Mouse (Mus musculus): ENCODE results near the gene Ehd4. TPM values are rescaled to one million over a fixed set of nuclear protein-coding genes. Genes with fewer than 3 reads are reported as not detected.
A peak's percentile ranks its signal among the peaks of the same experiment; 100 is the strongest.

The Ehd4 gene
- polyA plus RNA-seq, 1 experiment, result 55.8 TPM

DNA sequence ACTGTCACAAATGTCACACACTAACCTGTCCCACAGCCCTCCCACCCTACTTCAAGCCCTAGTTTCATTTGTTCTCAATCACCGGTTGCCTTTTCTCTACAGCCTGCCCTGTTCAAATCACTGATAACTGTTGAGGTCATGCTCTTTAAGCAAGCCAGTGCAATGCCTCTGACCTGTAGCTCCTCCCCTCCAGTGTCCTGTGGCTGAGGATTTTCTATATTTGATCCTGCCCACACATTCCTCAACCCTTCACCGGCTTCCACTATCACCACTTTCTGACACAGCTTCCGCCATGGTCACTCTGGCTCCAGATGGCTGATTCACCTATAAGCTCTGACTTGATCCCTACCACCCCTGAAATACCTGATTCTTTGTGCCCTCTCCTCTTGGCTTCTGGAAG is 6.4 kb downstream of the Ehd4 start:
- Histone ChIP-seq H3K36me3 (replicated peaks; ENCODE audit: low read length) (peaks cover 93% of the 10 kb centered on the region), H3K4me3 (replicated peaks) (peak overlapping the region; percentile 62), H3K27me3 (replicated peaks) (no peaks in the 10 kb centered on the region), H3K9me3 (no peaks in the 10 kb centered on the region), H3K4me1 (peaks cover 79% of the 10 kb centered on the region)
- TF ChIP-seq GATA1 (IDR thresholded peaks at IDR 0.05; ENCODE audit: borderline replicate concordance, low read length) (no peak), FLI1 (IDR thresholded peaks at IDR 0.05; ENCODE audit: low read length) (no peak)

DNA sequence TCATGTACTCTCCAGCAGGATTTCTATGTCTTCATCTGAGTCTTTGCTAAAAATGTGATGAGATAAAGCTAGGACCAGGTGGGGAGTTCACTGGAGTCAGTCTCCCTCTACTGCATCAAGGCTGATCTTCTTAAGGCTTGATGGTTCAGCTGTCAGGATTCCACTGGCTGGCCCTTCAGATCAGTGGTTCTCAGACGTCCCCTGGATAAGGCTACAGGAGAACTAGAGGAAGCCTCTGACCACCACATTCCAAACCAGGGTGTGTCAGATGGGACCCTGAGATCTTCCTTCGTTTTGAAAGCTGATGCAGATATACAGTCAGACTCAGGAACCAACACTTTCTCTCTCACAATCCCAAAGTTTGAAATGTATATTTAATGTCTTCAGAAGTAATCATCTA is 7.0 kb downstream of the Ehd4 start:
- TF ChIP-seq GATA1 (IDR thresholded peaks at IDR 0.05; ENCODE audit: borderline replicate concordance, low read length) (no peak), FLI1 (IDR thresholded peaks at IDR 0.05; ENCODE audit: low read length) (no peak)
- peaks cover 73% of the 10 kb centered on the region for H3K4me1 ChIP-seq
- H3K9me3 ChIP-seq, result no peaks in the 10 kb centered on the region

GRCm38 (mm10) chr2:120146543-120146942 is 7.9 kb downstream of the Ehd4 start:
- H3K4me1 ChIP-seq, result peaks cover 71% of the 10 kb centered on the region
- no peak for TF ChIP-seq FLI1 (IDR thresholded peaks at IDR 0.05; ENCODE audit: low read length)
- TF ChIP-seq GATA1 (IDR thresholded peaks at IDR 0.05; ENCODE audit: borderline replicate concordance, low read length), result no peak
- H3K9me3 ChIP-seq, result no peaks in the 10 kb centered on the region
- H3K27me3 ChIP-seq (replicated peaks), result no peaks in the 10 kb centered on the region
- no peak overlapping the region for H3K4me3 ChIP-seq (replicated peaks)
- peaks cover 93% of the 10 kb centered on the region for H3K36me3 ChIP-seq (replicated peaks; ENCODE audit: low read length)

More for the DNA sequence above, 7.0 kb downstream of the Ehd4 start:
- Histone ChIP-seq H3K4me3 (replicated peaks) (no peak overlapping the region), H3K27me3 (replicated peaks) (no peaks in the 10 kb centered on the region), H3K36me3 (replicated peaks; ENCODE audit: low read length) (peaks cover 93% of the 10 kb centered on the region)

GRCm38 (mm10) chr2:120144390-120144789 is 10.0 kb downstream of the Ehd4 start:
- H3K4me1 ChIP-seq, result peaks cover 69% of the 10 kb centered on the region
- H3K9me3 ChIP-seq, result no peaks in the 10 kb centered on the region
- no peaks in the 10 kb centered on the region for H3K27me3 ChIP-seq (replicated peaks)
- H3K36me3 ChIP-seq (replicated peaks; ENCODE audit: low read length), result peaks cover 92% of the 10 kb centered on the region
- TF ChIP-seq FLI1 (IDR thresholded peaks at IDR 0.05; ENCODE audit: low read length) (no peak), GATA1 (IDR thresholded peaks at IDR 0.05; ENCODE audit: borderline replicate concordance, low read length) (no peak)
- no peak overlapping the region for H3K4me3 ChIP-seq (replicated peaks)

DNA sequence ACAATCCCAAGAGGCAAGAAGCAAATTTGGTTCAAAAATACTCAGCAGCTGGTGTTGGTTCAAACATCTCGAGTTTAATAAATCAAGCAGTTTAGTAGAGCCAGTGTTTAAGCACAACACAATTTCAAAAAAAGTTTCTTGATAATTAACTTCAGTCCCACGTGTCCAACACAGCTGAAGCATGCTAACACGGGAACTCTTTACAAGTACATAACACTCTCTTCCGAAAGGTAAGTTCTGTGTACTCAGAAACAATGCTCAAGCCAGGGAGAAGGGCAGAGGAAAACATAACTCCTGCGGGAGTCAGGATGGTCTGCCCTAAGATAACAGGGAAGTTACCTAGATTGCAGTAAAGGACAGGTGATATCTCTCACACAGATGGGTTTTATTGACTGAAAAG is 12.1 kb downstream of the Ehd4 start:
- Histone ChIP-seq H3K27me3 (replicated peaks) (no peaks in the 10 kb centered on the region), H3K36me3 (replicated peaks; ENCODE audit: low read length) (peaks cover 91% of the 10 kb centered on the region), H3K4me1 (peaks cover 64% of the 10 kb centered on the region), H3K9me3 (no peaks in the 10 kb centered on the region), H3K4me3 (replicated peaks) (no peak overlapping the region)
- TF ChIP-seq GATA1 (IDR thresholded peaks at IDR 0.05; ENCODE audit: borderline replicate concordance, low read length) (no peak), FLI1 (IDR thresholded peaks at IDR 0.05; ENCODE audit: low read length) (no peak)

GRCm38 (mm10) chr2:120141671-120142070 is 12.7 kb downstream of the Ehd4 start:
- Histone ChIP-seq H3K27me3 (replicated peaks) (no peaks in the 10 kb centered on the region), H3K4me3 (replicated peaks) (no peak overlapping the region), H3K4me1 (peaks cover 64% of the 10 kb centered on the region), H3K9me3 (no peaks in the 10 kb centered on the region), H3K36me3 (replicated peaks; ENCODE audit: low read length) (peaks cover 91% of the 10 kb centered on the region)
- TF ChIP-seq FLI1 (IDR thresholded peaks at IDR 0.05; ENCODE audit: low read length), result no peak
- no peak for TF ChIP-seq GATA1 (IDR thresholded peaks at IDR 0.05; ENCODE audit: borderline replicate concordance, low read length)

- H3K27me3 ChIP-seq (replicated peaks), result no peaks in the 10 kb centered on the region
- no peaks in the 10 kb centered on the region for H3K9me3 ChIP-seq
- H3K4me1 ChIP-seq, result peaks cover 69% of the 10 kb centered on the region
- peaks cover 93% of the 10 kb centered on the region for H3K36me3 ChIP-seq (replicated peaks; ENCODE audit: low read length)
- H3K4me3 ChIP-seq (replicated peaks), result no peak overlapping the region
- TF ChIP-seq FLI1 (IDR thresholded peaks at IDR 0.05; ENCODE audit: low read length) (no peak), GATA1 (IDR thresholded peaks at IDR 0.05; ENCODE audit: borderline replicate concordance, low read length) (no peak)
Observed at GRCm38 (mm10) chr2:120140326-120140725, 14.1 kb downstream of the Ehd4 start.

DNA sequence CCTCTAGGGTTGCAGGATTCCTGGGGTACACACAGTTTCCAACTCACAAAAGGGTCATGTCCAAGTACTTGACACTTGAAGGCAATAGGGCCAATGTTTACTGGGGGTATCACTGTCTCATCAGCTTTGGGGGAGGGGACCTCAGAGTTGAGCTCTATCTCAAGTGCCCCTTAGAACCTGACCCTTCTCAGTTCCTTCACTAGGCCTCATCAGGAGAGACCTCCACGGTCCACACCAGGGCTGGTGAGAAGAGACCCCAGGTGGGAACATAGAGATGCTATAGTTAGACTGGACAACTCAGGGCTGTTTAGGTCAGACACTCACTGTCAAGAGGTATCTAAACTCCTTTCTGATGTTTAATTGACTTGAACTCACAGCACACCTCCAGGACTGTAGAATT is 15.3 kb downstream of the Ehd4 start:
- Histone ChIP-seq H3K27me3 (replicated peaks) (no peaks in the 10 kb centered on the region), H3K9me3 (no peaks in the 10 kb centered on the region), H3K4me1 (peaks cover 76% of the 10 kb centered on the region), H3K36me3 (replicated peaks; ENCODE audit: low read length) (peaks cover 94% of the 10 kb centered on the region), H3K4me3 (replicated peaks) (no peak overlapping the region)
- TF ChIP-seq FLI1 (IDR thresholded peaks at IDR 0.05; ENCODE audit: low read length) (no peak), GATA1 (IDR thresholded peaks at IDR 0.05; ENCODE audit: borderline replicate concordance, low read length) (no peak)

DNA sequence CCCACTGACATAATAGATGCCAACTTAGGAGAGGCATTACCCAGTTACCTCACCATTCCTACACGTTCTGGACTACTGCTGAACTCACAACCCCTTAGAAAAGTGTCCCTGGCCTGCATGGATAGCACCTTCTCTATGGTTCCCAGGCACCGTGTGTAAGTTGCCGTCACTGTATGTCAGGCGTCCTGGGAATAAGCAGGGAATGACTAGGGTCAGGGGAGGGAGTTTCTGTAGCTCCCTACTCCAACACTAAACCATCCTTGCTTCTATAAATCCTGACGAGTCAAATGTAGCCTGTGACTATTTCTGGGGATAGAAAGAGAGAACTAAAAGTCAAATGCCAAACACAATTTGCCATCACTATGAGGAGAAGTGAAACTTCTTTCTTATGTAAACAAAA is 17.1 kb downstream of the Ehd4 start:
- Histone ChIP-seq H3K27me3 (replicated peaks) (no peaks in the 10 kb centered on the region), H3K4me3 (replicated peaks) (no peak overlapping the region), H3K36me3 (replicated peaks; ENCODE audit: low read length) (peaks cover 96% of the 10 kb centered on the region), H3K9me3 (no peaks in the 10 kb centered on the region), H3K4me1 (peaks cover 89% of the 10 kb centered on the region)
- no peak for TF ChIP-seq FLI1 (IDR thresholded peaks at IDR 0.05; ENCODE audit: low read length)

DNA sequence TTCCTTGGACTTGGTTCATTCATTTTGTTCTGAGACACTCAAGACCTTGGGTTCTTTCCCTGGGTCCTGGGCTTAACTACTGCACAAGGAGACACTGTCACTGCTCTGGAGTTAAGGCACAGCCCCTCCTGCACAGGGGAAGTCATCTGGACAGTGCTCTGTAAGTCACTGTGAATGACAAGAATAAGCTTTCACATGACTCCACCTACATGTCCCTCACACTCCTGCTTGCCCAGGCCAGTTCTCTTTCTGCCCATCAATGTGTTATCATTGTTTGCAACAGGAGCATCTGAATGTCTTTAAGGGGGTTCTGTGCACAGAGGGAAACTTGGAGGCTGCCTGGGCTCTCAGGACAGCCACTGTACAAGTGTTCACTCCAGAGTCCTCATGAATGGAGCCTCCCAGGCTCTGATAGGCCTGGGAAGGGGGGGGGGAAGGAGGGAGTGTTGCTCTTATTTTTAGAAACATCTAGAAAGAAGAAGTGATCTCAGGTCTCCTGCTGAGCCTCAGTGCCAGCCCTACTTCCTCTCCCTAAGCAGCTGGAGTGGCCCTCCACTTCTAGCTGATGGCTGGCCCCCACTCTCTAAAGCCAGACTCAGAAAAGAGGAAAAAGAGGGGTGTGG is 19.8 kb downstream of the Ehd4 start:
- H3K27me3 ChIP-seq (replicated peaks), result no peaks in the 10 kb centered on the region
- no peaks in the 10 kb centered on the region for H3K9me3 ChIP-seq
- H3K36me3 ChIP-seq (replicated peaks; ENCODE audit: low read length), result peaks cover 92% of the 10 kb centered on the region
- H3K4me1 ChIP-seq, result peaks cover 85% of the 10 kb centered on the region
- TF ChIP-seq GATA1 (IDR thresholded peaks at IDR 0.05; ENCODE audit: borderline replicate concordance, low read length) (no peak), FLI1 (IDR thresholded peaks at IDR 0.05; ENCODE audit: low read length) (no peak)
- H3K4me3 ChIP-seq (replicated peaks), result peak overlapping the region; percentile 70

GRCm38 (mm10) chr2:120131881-120132280 is 22.5 kb downstream of the Ehd4 start:
- TF ChIP-seq GATA1 (IDR thresholded peaks at IDR 0.05; ENCODE audit: borderline replicate concordance, low read length) (no peak), FLI1 (IDR thresholded peaks at IDR 0.05; ENCODE audit: low read length) (no peak)
- Histone ChIP-seq H3K4me3 (replicated peaks) (no peak overlapping the region), H3K27me3 (replicated peaks) (no peaks in the 10 kb centered on the region), H3K4me1 (peaks cover 90% of the 10 kb centered on the region), H3K36me3 (replicated peaks; ENCODE audit: low read length) (peaks cover 95% of the 10 kb centered on the region), H3K9me3 (no peaks in the 10 kb centered on the region)

Measured in megakaryocyte, embryonic 14.5 days (primary cell).